Mouse (Mus musculus): ENCODE results near the gene Olfr963.

DNA sequence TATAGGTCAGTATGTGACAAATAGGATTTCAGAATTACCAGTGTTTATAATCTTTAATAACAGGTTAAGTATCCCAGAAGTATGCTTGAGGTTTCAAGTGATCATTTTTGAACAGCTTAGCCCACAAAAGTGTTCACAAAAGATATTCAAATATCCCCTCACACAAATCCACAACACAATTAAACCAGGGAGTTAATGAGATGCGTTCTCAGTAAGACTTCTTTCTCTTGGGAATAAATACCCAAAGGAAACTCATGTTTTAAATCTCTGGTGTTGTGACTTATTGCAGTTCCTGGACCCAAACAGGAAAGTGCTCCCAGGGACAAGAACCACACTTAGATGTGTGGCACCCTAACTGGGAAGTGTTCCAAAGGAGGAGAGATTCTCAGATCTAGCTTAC, 45.9 kb upstream of the Olfr963 start, which contains the start of gene Olfr960:
- TF ChIP-seq CTCF (conservative IDR thresholded peaks at IDR 0.05; ENCODE audit: low read length): no peak
- TF ChIP-seq POU5F1 (IDR thresholded peaks at IDR 0.05; ENCODE audit: borderline replicate concordance, low read length): no peak

All from E14TG2a.4 (cell line).